Mouse (Mus musculus) E14TG2a.4 (cell line): ENCODE measurements around the gene Chn1.

ENCODE experiments used
- H3K27me3 ChIP-seq: 2 replicates; pipeline ENCODE4 v1.6.1; 2014; ENCODE audit warnings: low read length, control low read depth; ENCODE audit not compliant: insufficient read depth
- H3K36me3 ChIP-seq: 2 replicates; pipeline ENCODE4 v1.6.1; 2014; ENCODE audit warnings: low read length, control low read depth; ENCODE audit not compliant: insufficient read depth
- H3K4me1 ChIP-seq: replicated peaks from 2 replicates; pipeline ENCODE4 v1.6.1; 2014; ENCODE audit warnings: low read depth, low read length, control low read depth
- H3K4me3 ChIP-seq: replicated peaks from 2 replicates; pipeline ENCODE4 v1.5.1; 2014; ENCODE audit warnings: mild to moderate bottlenecking, low read length
- H3K9me3 ChIP-seq: 2 replicates; pipeline ENCODE4 v1.6.1; 2014; ENCODE audit warnings: low read length, control low read depth
- CTCF ChIP-seq: conservative IDR thresholded peaks from 2 replicates; pipeline ENCODE4 v1.5.1; 2014; ENCODE audit warnings: low read length
- NANOG ChIP-seq: IDR thresholded peaks from 2 replicates; pipeline ENCODE4 v1.6.1; 2014; ENCODE audit warnings: borderline replicate concordance, low read length, mixed read lengths
- POU5F1 ChIP-seq: IDR thresholded peaks from 2 replicates; pipeline ENCODE4 v1.6.1; 2014; ENCODE audit warnings: low read length, borderline replicate concordance

Gene Chn1

GRCm38 (mm10) chr2:73572539-73573372 lies 202.4 kb downstream of the Chn1 start:
- Histone ChIP-seq H3K36me3 (no peaks in the 10 kb centered on the region), H3K4me3 (no peak overlapping the region), H3K27me3 (peaks cover 6% of the 10 kb centered on the region; the same call in 1 of the 2 replicates), H3K4me1 (peaks cover 16% of the 10 kb centered on the region; the same call in 1 of the 2 replicates), H3K9me3 (no peaks in the 10 kb centered on the region)
- TF ChIP-seq CTCF (peak; percentile 92), NANOG (no peak), POU5F1 (no peak)

- Histone ChIP-seq H3K36me3 (no peaks in the 10 kb centered on the region), H3K4me3 (no peak overlapping the region), H3K9me3 (no peaks in the 10 kb centered on the region), H3K4me1 (peaks cover 16% of the 10 kb centered on the region; the same call in 1 of the 2 replicates), H3K27me3 (peaks cover 6% of the 10 kb centered on the region; the same call in 1 of the 2 replicates)
- TF ChIP-seq POU5F1 (no peak), CTCF (no peak), NANOG (no peak)
These were observed 203.2 kb downstream of the Chn1 start for GRCm38 (mm10) chr2:73571901-73572300.

GRCm38 (mm10) chr2:73571304-73571703 lies 203.8 kb downstream of the Chn1 start:
- Histone ChIP-seq H3K27me3 (0 out of 2 replicates have a peak, but pooled peaks cover 2% of the 10 kb centered on the region), H3K9me3 (no peaks in the 10 kb centered on the region), H3K36me3 (no peaks in the 10 kb centered on the region), H3K4me1 (peaks cover 22% of the 10 kb centered on the region; the same call in 1 of the 2 replicates), H3K4me3 (no peak overlapping the region)
- TF ChIP-seq POU5F1 = no peak
- TF ChIP-seq NANOG = no peak
- no peak for TF ChIP-seq CTCF

GRCm38 (mm10) chr2:73566989-73567605 lies 208.0 kb downstream of the Chn1 start:
- Histone ChIP-seq H3K36me3 (no peaks in the 10 kb centered on the region), H3K27me3 (0 out of 2 replicates have a peak, but pooled peaks cover 2% of the 10 kb centered on the region), H3K4me1 (peaks cover 20% of the 10 kb centered on the region), H3K4me3 (no peak overlapping the region), H3K9me3 (no peaks in the 10 kb centered on the region)
- TF ChIP-seq CTCF = peak; percentile 74
- TF ChIP-seq NANOG = no peak

- Histone ChIP-seq H3K36me3 (no peaks in the 10 kb centered on the region), H3K27me3 (0 out of 2 replicates have a peak, but pooled peaks cover 2% of the 10 kb centered on the region), H3K4me3 (no peak overlapping the region), H3K4me1 (peaks cover 27% of the 10 kb centered on the region), H3K9me3 (no peaks in the 10 kb centered on the region)
- TF ChIP-seq POU5F1 (no peak), NANOG (no peak), CTCF (peak; percentile 82)
These were observed 209.0 kb downstream of the Chn1 start for GRCm38 (mm10) chr2:73566162-73566561.

- Histone ChIP-seq H3K36me3 (no peaks in the 10 kb centered on the region), H3K27me3 (peaks cover 7% of the 10 kb centered on the region; the same call in 1 of the 2 replicates), H3K4me1 (peaks cover 36% of the 10 kb centered on the region), H3K9me3 (peaks cover 12% of the 10 kb centered on the region), H3K4me3 (no peak overlapping the region)
- no peak for TF ChIP-seq CTCF
- no peak for TF ChIP-seq NANOG
- TF ChIP-seq POU5F1 = no peak
These were observed 211.5 kb downstream of the Chn1 start for GRCm38 (mm10) chr2:73563690-73564089.

GRCm38 (mm10) chr2:73562656-73563055 lies 212.5 kb downstream of the Chn1 start:
- no peaks in the 10 kb centered on the region for H3K36me3 ChIP-seq
- no peak overlapping the region for H3K4me3 ChIP-seq
- no peak for TF ChIP-seq POU5F1
- no peak for TF ChIP-seq CTCF
- peaks cover 18% of the 10 kb centered on the region for H3K9me3 ChIP-seq
- peaks cover 36% of the 10 kb centered on the region for H3K4me1 ChIP-seq
- peaks cover 4% of the 10 kb centered on the region; the same call in 1 of the 2 replicates for H3K27me3 ChIP-seq

GRCm38 (mm10) chr2:73561665-73562063 lies 213.5 kb downstream of the Chn1 start:
- TF ChIP-seq POU5F1 (no peak), CTCF (peak; percentile 72)
- peaks cover 33% of the 10 kb centered on the region for H3K4me1 ChIP-seq
- peak overlapping the region; percentile 67 for H3K4me3 ChIP-seq
- H3K36me3 ChIP-seq = no peaks in the 10 kb centered on the region
- peaks cover 4% of the 10 kb centered on the region; the same call in 1 of the 2 replicates for H3K27me3 ChIP-seq
- H3K9me3 ChIP-seq = peaks cover 18% of the 10 kb centered on the region

- peaks cover 4% of the 10 kb centered on the region; the same call in 1 of the 2 replicates for H3K27me3 ChIP-seq
- peaks cover 30% of the 10 kb centered on the region for H3K4me1 ChIP-seq
- H3K36me3 ChIP-seq = no peaks in the 10 kb centered on the region
- peak overlapping the region; percentile 75 for H3K4me3 ChIP-seq
- no peak for TF ChIP-seq POU5F1
- TF ChIP-seq CTCF = no peak
- peaks cover 18% of the 10 kb centered on the region for H3K9me3 ChIP-seq
These were observed 214.1 kb downstream of the Chn1 start for GRCm38 (mm10) chr2:73560899-73561664.
